Mouse (Mus musculus): ENCODE results near the gene Ppp1r32. TPM values are rescaled to one million over a fixed set of nuclear protein-coding genes. Genes with fewer than 3 reads are reported as not detected.
A peak's percentile ranks its signal among the peaks of the same experiment; 100 is the strongest.

The Ppp1r32 gene
- total RNA-seq, 2 experiments from 2014 or later: 1.3 to 1.9 TPM

DNA sequence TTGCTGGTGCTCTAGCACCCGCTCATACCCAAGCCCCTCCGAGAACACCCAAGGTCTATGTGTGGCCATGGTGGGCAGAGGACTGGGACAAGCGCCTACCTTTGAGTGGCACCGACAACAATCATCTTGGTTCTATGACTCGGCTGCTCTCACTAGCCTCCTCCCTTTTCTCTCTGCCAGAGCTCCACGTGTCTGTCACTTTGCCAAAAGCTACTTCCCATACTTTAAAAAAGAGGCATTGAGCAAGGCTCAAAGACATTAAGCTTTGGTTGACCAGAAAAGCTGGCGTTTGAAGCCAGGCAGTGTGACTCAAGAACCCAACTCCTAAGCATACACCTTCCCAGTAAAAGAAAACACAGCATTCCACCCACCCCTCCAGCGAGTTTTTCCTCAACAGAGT is 24.6 kb downstream of the Ppp1r32 start:
- peak in 1 of 2 experiments; percentile 58 for DNase-seq (ENCODE audit: low spot score in 2 of 2)

DNA sequence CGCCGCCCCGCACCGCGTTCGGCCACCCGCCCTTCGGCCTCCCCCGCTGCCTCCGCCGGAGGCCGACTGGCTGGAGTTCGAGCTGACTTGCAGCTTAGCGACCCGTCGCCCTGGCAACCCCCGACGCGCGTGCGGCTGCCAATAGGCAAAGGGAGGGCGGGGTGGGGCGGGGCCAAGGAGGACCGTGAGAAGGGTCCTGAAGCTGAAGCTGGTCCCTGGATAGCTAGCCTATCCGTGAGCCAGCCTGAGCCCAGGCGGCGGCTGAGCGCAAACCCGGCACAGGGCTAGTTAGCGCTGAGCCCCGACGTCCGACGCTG is 25.3 kb downstream of the Ppp1r32 start:
- peak; percentile 64 to 78 for DNase-seq (ENCODE audit: low spot score in 2 of 2)

DNA sequence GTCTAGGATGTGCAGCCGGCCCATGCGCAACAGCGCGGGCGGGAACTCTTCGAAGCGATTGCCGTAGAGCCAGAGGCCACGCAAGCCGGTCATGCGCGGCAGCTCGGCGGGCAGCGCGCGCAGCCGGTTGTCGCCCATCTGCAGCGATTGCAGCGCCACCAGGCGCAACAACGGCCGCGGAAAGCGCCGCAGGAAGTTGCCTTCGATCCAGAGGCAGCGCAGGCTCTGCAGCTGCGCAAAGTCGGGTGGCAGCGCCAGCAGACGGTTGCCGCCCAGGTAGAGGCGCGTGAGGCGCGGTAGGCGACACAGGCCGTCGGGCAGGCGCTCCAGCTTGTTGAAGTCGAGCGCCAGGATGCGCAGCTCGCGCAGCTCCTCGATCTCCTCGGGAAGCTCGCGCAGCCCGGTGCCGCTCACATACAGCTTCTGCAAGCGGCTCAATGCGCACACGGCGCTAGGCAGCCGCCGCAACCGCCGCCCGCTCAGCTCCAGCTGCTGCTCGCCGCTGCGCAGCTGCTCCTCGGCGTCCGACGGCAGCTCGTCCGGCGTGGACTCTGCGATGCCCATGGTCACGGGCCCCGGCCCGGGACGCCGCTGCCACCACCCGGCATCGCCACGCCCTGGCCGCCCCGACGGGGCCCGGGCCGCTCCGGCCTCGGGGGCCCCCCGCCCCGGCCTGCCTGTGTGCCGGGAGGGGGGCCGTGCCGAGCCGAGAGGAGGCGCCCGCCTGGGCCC is 25.8 kb downstream of the Ppp1r32 start, which contains the start of gene Lrrc10b:
Gene Lrrc10b, minus strand, starts transcription at position 722 of the 732 bp plus-strand sequence.
- peak; percentile 71 to 82 for DNase-seq (ENCODE audit: low spot score in 2 of 2)

DNA sequence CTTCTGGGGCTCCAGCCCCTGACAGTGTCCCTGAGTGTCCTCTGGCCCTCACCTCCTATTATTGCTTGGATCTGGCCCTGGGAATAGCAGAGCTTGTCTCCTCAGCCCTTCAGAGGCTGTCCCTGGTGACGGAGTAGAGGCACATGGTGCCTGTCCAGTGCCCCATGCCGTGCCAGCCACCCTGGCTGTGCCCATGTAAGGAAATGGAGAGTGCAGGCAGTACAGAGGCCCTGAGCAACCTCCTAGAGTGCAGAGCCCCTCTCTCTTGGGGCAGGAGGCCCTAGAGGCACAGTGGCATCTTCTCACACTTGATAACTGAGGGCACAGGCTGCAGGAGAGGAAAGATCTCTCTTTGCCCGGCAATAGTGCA is 27.3 kb downstream of the Ppp1r32 start:
- no peak for DNase-seq (ENCODE audit: low spot score in 2 of 2)

DNA sequence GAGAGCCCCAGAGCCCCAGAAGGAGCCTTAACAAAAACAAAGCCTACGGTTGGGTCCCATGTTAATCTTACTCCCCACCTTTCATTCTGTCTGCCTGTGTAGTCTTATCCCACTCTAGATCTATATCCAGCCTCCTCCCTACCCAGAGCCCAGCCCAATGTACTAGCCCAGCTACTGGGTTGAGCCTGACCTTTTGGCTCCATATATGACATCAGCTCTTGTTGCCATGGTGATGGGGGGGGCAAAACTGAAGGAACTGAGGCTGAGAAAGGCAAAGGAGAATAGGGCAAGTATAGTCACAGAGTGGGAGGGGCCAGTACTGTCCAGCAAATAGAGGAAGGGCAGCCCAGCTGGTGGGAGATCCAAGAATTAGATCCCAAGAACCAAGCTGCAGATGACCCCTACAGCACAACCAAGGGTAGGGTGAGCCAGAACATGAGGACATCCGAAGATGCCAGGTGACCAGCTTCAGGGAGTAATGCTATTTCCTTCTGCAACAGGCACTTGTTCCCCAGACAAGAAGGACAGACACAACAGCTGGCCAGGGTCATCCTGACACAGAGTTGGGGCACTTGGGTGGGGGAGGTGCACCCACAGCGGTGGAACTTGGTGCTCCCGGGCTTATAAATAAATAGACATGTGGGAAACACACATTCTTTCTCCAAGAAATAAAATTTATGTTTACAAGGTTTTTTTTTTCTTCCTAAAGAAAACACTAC is 27.9 kb downstream of the Ppp1r32 start:
- no peak for DNase-seq (ENCODE audit: low spot score in 2 of 2)

DNA sequence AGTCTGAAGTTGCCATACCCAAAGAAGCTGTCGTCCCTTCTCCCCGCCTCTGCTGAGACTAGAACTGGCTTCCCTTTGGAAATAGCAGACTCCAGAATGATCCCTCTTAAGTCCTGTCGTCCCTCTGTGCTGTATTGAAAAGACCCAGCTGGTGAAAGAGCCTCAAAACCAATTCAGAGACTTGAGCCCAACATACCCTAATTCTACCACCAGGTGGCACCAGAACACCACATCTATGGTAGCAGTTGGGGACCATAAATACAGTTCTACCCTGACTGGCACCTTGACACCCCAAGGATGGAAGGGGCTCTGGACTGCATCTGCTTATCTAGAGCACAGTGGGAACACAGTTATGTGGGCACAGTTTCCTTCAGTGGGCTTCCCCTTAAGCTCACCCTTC is 33.0 kb downstream of the Ppp1r32 start:
- peak; percentile 80 to 95 for DNase-seq (ENCODE audit: low spot score in 2 of 2)

DNA sequence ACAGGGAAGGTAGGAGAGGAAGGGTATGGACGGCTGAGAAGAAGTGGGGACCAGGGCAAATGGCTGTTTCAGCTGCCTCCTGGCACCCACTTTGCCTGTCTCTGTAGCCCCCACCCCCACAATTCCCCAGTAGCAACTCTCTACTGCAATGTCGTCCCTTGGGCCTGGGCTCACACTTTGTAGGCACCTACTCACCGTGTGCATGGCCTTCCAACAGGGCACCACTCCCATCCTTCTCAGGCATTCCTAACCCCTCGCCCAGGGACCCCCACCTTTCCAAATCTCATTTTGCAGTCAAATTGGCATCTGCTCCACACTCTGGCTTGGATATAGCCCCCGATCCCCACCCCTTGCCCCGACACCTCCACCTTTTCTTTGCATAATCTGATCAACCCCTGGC is 33.5 kb downstream of the Ppp1r32 start:
- no peak for DNase-seq (ENCODE audit: low spot score in 2 of 2)

DNA sequence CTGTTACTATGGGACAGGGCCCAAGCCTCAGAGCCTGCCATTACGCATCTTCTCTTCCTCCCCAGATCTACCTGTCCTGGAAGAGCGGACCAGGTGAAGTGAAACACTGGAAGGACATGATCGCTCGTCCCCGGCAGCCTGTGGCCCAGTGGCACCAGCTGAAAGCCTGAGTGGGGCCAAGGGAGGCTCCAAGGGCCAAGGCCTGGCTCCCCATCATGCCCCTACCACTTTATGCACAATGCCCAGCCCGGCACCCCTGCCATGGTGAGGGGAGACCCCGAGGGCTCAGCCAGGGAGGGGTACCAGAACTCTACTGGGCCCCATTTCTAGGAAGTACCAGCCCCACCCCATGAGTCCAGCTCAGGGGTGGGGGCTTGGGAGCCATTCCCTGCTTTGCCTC is 34.5 kb downstream of the Ppp1r32 start:
- DNase-seq (ENCODE audit: low spot score in 2 of 2): no peak

DNA sequence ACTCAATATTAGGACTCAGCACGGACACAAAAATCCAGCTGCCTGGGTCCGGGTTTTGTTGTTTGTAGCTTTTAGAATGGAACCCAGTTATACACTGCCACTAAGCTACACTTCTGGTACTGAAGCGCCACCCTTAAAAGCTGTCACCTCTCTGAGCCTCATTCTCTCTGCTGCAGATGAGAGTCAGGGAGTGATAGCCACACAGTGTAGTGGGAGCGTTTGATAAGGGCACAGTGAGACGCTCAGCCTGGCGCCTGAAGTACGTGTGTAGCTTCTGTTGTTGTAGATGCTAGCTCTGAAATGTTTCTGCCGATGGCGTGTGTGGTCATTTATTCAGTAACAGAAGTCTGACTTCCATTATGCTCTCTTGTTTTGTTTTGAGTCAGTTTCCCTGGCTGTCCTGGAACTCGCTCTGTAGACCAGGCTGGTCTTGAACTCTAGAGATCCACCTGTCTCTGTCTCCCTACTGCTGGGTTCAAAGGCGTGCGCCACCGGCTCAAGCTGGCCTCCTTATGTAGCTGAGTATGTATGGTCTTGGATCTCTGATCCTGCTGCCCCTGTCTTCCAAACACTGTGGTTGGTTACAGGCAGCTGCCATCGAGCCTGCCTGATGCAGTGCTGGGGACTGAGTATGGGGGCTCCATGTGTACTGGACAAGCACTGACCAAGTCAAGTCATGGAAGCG is 37.9 kb downstream of the Ppp1r32 start:
- DNase-seq (ENCODE audit: low spot score in 2 of 2): no peak

DNA sequence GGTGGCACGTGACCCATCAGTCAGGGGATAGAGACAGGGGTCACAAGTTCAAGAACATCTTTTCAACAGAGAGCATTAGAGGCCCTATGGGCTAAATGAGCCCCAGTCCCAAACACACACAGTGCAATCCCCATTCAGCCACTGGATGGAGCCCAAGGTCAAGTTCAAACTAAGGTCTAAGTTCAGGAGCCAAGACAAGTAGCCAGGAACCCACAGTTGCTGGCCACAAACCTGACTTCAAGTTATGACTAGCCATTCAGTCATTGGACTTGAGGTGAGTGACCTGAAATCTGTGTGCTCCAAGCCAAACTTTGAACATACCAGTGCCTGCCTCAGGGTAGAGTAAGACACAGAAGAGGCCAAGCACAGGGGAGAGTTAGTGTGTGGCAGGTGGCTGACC is 45.2 kb downstream of the Ppp1r32 start:
- DNase-seq (ENCODE audit: low spot score in 2 of 2): no peak

DNA sequence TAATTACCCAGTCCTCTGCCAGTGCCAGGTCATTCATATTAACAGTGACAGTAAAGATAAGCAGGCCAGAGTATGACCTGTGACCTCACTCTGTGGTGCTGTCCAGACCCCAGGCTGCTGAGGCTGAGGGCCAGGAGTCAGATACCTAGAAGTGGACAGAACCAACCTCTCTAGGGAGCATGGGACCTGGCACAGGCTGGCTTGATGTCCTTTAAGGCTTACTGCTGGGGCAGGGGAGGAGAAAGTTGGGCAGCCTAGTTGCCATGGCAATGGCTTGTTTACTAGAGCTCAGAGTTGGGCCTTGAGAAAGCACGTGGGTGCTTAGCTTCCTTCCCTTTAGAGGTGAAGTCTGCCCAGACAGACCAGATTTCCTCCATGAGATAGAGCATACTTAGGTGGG is 46.0 kb downstream of the Ppp1r32 start:
- DNase-seq (ENCODE audit: low spot score in 2 of 2): no peak

DNA sequence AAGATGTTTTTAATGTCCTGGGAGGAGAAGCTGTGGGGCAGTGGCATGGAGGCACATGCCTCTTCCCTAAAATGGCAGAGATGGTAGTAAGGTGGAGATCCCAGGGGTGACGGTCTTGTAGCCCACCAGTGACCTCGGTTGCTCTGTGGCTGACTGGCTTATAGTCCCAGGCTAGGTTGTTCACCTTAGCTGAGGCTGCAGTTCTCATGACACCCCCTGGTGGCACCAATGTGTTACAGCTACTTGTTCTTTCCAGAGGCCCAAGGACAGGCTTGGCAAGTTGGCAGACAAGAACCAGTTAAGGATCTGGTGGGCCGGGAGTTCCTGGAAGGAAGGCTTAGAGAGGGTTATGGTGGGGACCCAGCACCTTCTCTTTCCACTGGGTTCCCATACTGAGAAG is 46.8 kb downstream of the Ppp1r32 start:
- peak; percentile 59 to 85 for DNase-seq (ENCODE audit: low spot score in 2 of 2)

DNA sequence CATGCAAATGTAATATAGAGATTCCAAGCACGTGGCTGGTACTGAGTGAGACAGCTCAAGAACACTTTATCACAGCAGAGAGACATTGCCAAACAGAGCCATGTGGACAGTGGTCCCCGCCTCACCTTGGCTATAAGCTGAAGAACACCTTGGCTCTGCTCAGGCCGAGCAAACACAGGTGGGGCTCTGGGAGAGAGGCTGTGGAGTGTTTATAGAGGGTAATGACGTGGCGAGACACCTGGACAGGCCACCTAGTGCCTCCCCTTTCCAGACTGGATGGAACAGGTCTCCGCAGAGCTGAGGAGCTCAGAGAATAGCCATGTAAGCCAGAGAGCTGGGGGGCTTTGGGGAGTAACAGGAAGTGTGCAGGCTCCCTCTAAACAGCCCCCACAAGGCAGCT is 47.8 kb downstream of the Ppp1r32 start:
- no peak for DNase-seq (ENCODE audit: low spot score in 2 of 2)

DNA sequence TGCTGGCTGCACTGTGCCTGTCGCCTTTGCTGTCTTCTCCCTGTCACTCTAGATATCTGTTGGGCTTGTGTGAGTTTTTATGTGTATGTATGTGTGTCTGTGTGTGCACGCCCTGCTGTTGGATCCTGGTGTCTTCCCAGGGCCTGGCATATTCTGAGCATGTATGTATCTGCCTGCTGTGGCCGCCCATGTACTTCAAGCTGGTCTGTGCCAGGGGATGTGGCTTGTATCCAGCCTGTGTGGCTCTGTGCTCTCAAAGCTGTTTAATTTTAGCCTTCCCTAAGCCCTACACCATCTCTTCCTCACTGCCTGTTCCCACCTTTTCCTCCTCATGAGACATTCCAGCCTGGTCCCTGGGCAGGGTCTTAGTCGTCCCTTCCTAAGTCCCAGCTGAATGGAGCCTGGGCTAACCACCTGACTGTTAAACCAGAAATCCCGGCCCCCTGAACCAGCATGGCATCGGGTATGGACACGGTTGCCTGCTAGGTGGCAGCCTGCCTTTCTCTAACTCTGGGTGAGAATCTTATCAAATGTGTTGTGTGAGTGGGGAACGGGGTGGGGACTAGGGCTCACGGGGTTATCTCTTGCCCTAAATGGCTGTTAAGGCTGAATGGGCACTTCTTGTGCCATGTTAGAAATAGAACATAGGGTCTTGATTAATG is 48.7 kb downstream of the Ppp1r32 start:
- DNase-seq (ENCODE audit: low spot score in 2 of 2): peak in 1 of 2 experiments; percentile 74

DNA sequence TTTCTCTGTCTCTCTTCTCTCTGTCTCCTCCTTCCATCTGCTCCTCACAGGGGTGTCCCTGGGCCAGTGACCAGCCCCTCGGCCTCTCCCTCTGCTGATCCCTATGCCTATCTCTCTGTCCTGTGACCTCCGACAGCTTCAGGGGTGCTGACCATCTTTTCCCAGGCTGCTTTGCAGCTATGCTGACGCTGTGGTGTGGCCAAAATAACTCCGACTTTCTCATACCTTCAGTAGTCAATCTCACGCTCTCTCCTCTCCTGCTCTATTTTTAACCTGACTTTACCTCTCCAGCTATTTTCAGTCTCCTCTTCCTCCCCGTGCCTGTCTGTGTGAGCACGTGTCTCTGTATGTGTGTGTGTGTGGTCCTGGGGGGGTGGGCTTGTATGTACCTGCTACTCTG is 49.5 kb downstream of the Ppp1r32 start:
- DNase-seq (ENCODE audit: low spot score in 2 of 2): no peak

DNA sequence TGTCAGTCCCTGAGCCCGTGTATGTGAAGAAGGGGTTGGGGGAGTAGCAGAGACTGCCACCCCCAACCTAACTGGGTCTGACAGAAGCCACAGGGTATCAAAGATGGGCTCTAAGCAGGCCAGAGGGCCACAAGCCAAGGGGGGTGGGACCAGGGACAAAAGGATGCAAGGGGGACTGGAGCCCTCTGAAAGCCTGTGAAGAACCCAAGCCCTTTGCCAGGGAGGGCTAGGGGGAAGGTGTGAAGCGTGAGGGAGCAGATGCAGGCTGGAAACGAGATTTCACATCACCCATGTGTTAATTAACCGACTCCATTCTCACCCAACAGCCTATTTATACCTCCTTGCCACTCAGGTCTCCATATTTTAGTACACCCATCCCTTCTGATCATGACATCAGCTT is 50.9 kb downstream of the Ppp1r32 start:
- no peak for DNase-seq (ENCODE audit: low spot score in 2 of 2)

DNA sequence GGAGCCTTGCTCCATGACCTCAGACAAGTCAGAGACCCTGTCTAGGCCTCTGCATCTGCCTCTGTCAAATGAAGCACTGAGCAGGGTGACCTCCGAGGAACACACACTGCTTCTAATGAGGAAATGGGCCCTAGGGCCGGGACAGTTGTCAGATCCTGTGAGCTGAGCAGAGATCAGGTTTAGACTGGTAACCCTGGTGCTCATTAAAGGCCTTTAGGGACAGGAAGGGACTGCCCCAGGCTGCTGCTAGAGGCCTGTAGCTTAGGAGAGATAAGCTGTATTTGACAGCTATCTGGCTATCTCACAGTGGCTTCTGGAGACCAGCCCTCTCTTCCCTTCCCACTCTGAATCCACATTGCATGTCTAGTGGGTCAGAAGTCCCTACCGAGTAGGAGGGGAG is 51.3 kb downstream of the Ppp1r32 start:
- no peak for DNase-seq (ENCODE audit: low spot score in 2 of 2)

DNA sequence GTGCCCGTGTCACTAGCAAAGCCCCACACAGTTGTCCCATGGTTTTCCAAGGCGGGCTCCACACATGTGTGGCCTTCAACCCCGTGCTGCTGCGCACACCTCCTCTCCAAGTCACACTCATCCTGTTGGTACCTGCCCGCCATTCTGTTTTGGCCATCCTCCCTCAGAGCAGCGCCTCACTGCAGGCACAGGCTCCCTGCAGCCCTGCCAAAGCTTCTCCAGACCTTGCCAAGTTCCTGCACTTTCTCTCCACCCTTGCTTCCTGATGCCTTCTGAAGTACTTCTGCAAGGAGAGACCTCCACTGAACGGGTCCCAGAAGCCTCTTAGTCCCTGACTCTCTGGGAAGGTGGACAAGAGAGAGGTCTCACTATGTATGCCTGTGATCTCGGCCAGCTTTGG is 53.4 kb downstream of the Ppp1r32 start:
- no peak for DNase-seq (ENCODE audit: low spot score in 2 of 2)

DNA sequence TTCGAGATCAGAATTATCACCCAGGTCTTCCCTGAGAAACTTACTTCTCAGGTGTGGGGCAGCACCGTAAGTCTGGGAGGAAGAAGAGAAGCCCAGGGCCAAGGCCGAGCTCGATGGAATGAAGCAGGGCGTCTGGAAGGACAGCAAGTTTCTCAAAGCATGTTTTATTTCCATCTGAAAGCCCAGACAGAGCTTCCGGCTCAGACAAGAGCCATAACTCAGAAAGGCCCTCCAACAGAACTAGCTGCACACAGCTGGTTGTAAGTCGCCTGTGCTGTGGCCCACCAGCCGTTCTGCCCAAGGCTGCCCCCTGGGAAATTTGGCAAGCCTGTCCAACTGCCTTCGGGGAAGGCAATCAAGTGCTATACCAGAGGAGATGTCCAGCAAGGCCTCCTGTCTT is 55.3 kb downstream of the Ppp1r32 start:
- DNase-seq (ENCODE audit: low spot score in 2 of 2): no peak

DNA sequence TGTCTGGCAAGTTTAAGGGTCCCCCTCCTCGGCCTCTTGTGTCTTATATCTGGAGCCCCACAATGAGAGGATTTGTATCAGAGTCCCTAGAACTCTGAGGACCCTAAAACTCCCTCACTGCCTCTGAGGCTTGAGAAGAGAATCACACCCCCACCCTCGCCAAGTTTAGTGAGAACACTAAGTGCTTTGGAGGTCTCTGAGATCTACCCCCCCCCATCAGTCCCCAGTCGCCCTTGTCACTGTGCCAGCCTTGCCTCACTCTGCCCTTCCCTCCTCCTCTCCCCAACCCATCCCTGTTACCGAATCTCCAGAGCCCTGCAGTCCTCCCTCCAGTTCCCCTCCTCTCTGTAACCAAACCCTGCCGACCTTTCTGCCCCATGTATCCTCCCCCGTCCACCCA is 55.9 kb downstream of the Ppp1r32 start:
- DNase-seq (ENCODE audit: low spot score in 2 of 2): no peak

DNA sequence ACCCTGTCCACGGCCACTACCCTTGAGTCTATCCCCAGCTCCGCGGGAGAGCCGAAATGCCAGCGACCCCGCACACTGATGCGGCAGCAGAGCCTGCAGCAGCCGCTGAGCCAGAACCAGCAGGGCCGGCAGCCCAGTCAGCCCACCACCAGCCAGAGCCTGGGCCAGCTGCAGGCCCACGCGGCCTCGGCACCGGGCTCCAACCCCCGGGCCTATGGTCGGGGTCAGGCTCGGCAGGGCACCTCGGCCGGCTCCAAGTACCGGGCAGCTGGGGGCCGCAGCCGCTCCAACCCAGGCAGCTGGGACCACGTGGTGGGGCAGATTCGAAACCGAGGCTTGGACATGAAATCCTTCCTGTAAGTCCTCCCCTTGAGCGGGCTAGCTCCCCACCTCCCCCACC is 56.4 kb downstream of the Ppp1r32 start:
- DNase-seq (ENCODE audit: low spot score in 2 of 2): no peak
